Mouse (Mus musculus) intestine, embryonic 14.5 days (tissue): ENCODE data around the gene Paqr8. TPM values are rescaled to one million over a fixed set of nuclear protein-coding genes. Genes with fewer than 3 reads are reported as not detected.
"Not testable (repeated sequence)": the region's sequence is repeated elsewhere in the genome, so short reads cannot be mapped to it uniquely, and the experiment has no call there.

ENCODE experiments used
- ATAC-seq: fragments of 200-750 bp; cut with Nextera tagmentation; replicated peaks from 2 replicates; pipeline ENCODE4 v1.8.0; 2017; ENCODE audit warnings: low read depth, moderate number of reproducible peaks, moderate TSS enrichment, moderate library complexity; ENCODE audit not compliant: low FRiP score, low TSS enrichment
- DNase-seq: peaks from one replicate; pipeline ENCODE4 v3.0.0-alpha.2; 2018; ENCODE audit warnings: low spot score
- H3K27ac ChIP-seq: fragments of 300-500 bp; sonication (generic); 2 replicates; pipeline ENCODE4 v1.5.1; 2014; ENCODE audit warnings: low read depth, mild to moderate bottlenecking, control low read depth
- H3K27me3 ChIP-seq: fragments of 300-500 bp; sonication (generic); replicated peaks from 2 replicates; pipeline ENCODE4 v1.6.1; 2014; ENCODE audit warnings: low read length, control low read depth; ENCODE audit not compliant: control insufficient read depth, insufficient read depth
- H3K36me3 ChIP-seq: fragments of 300-500 bp; sonication (generic); 2 replicates; pipeline ENCODE4 v1.6.1; 2014; ENCODE audit warnings: low read length, control low read depth; ENCODE audit not compliant: control insufficient read depth, insufficient read depth
- H3K4me1 ChIP-seq: fragments of 300-500 bp; sonication (generic); replicated peaks from 2 replicates; pipeline ENCODE4 v1.6.1; 2014; ENCODE audit warnings: low read length, control low read depth, mixed read lengths; ENCODE audit not compliant: control insufficient read depth, insufficient read depth
- H3K4me2 ChIP-seq: fragments of 300-500 bp; sonication (generic); 2 replicates; pipeline ENCODE4 v1.6.1; 2014; ENCODE audit warnings: low read length
- H3K4me3 ChIP-seq: fragments of 300-500 bp; sonication (generic); 2 replicates; pipeline ENCODE4 v1.5.1; 2014; ENCODE audit warnings: low read depth, low read length, control low read depth, mixed read lengths
- H3K9ac ChIP-seq: fragments of 300-500 bp; sonication (generic); 2 replicates; pipeline ENCODE4 v1.6.1; 2014; ENCODE audit warnings: mild to moderate bottlenecking, low read length
- H3K9me3 ChIP-seq: fragments of 300-500 bp; sonication (generic); 2 replicates; pipeline ENCODE4 v1.6.1; 2016; ENCODE audit warnings: low read length, control low read depth; ENCODE audit not compliant: control insufficient read depth
- WGBS: fragments of 180-500 bp; shearing (Covaris S2); extraction: QIAGEN DNeasy Blood & Tissue Kit; methylation state at CpG from one replicate; pipeline ENCODE4 v1.1.7; 2014; 5-methylcytosine and 5-hydroxymethylcytosine counted together
- polyA plus RNA-seq: library from polyadenylated mRNA; unstranded; fragments of >200 nt; fragmentation: Nextera tagmentation; extraction: Ambion mirVana; gene quantifications from 2 replicates; pipeline ENCODE4 v1.2.1, GENCODE M21; 2014

Gene Paqr8
- polyA plus RNA-seq, 1 experiment from 2014 or later: 10.1 TPM

- Histone ChIP-seq H3K9ac (no peak overlapping the region), H3K4me1 (peaks cover under 1% of the 10 kb centered on the region; the same call in 1 of the 2 replicates), H3K9me3 (no peaks in the 10 kb centered on the region), H3K4me3 (no peak overlapping the region), H3K36me3 (no peaks in the 10 kb centered on the region), H3K27ac (no peak overlapping the region), H3K27me3 (no peaks in the 10 kb centered on the region), H3K4me2 (no peak overlapping the region)
- ATAC-seq (no peak), DNase-seq (no peak)
- 46% methylated on average over 6 of the region's 6 CpGs for WGBS
Measured at GRCm38 (mm10) chr1:20917496-20918050, 27.2 kb downstream of the Paqr8 start.

- Histone ChIP-seq H3K4me3 (no peak overlapping the region), H3K9ac (no peak overlapping the region), H3K27me3 (no peaks in the 10 kb centered on the region), H3K27ac (no peak overlapping the region), H3K4me2 (no peak overlapping the region), H3K4me1 (peaks cover 10% of the 10 kb centered on the region), H3K9me3 (no peaks in the 10 kb centered on the region), H3K36me3 (no peaks in the 10 kb centered on the region)
- WGBS: 92% methylated on average over 2 of the region's 2 CpGs
- DNase-seq (no peak), ATAC-seq (no peak)
Measured at GRCm38 (mm10) chr1:20919728-20920127, 29.3 kb downstream of the Paqr8 start.

GRCm38 (mm10) chr1:20921081-20921528 is 30.7 kb downstream of the Paqr8 start:
- Histone ChIP-seq H3K9ac (no peak overlapping the region), H3K27ac (no peak overlapping the region), H3K36me3 (no peaks in the 10 kb centered on the region), H3K4me1 (peaks cover 10% of the 10 kb centered on the region), H3K27me3 (no peaks in the 10 kb centered on the region), H3K4me2 (no peak overlapping the region), H3K9me3 (no peaks in the 10 kb centered on the region), H3K4me3 (no peak overlapping the region)
- 87% methylated on average over 10 of the region's 10 CpGs for WGBS
- ATAC-seq (no peak), DNase-seq (no peak)

DNA sequence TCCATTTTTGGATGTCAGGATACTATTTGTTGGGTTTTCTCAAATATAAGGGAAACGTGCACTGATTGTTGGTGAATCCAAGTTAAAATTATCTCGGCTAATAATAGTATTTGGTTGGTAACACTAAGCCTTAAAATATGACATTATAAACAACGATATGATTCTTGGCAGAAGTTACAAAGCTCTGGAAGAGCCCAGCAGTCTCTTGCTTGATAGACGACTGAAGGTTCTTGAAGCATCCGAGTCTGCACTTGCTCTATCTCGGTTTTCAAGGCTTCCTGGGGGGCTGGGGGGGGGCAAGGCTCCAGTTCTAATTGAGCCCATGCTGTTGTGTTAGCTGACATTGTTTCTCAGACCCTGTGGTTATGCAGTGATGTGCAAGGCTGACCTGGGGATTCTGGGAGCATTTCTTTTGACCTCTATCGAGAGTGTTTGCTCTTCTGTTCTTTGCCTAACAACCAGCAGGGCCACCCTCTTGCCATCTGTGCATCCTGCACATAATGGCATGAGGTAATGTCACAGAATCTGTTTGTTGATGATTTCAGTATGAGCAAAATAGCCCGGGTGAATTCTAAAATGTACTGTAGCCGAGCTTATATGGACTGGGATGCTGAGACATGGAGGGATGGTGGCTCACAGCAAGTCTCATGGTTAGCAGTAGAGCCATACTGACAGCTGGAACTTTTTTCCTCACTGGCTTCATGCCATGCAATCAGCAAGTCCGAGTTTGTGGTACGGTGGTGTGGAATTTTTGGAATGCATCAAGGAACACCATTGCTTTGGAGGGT is 32.4 kb downstream of the Paqr8 start:
- no peak overlapping the region for H3K4me3 ChIP-seq
- 38% methylated on average over 11 of the region's 11 CpGs for WGBS
- ATAC-seq: no peak
- no peaks in the 10 kb centered on the region for H3K9me3 ChIP-seq
- no peak overlapping the region for H3K27ac ChIP-seq
- no peaks in the 10 kb centered on the region for H3K36me3 ChIP-seq
- no peak overlapping the region for H3K4me2 ChIP-seq
- H3K4me1 ChIP-seq: peaks cover 10% of the 10 kb centered on the region
- no peaks in the 10 kb centered on the region for H3K27me3 ChIP-seq
- no peak for DNase-seq
- no peak overlapping the region for H3K9ac ChIP-seq

- not testable (repeated sequence) for H3K27ac ChIP-seq, ATAC-seq, H3K9ac ChIP-seq, H3K4me3 ChIP-seq, H3K4me1 ChIP-seq, DNase-seq, H3K4me2 ChIP-seq, H3K9me3 ChIP-seq, H3K27me3 ChIP-seq, H3K36me3 ChIP-seq
- whole genome bisulfite sequencing: 81% methylated on average over 7 of the region's 7 CpGs
Measured at GRCm38 (mm10) chr1:20925324-20925723, 34.9 kb downstream of the Paqr8 start.

- WGBS: 86% methylated on average over 4 of the region's 4 CpGs
- no peak overlapping the region for H3K27ac ChIP-seq
Measured at GRCm38 (mm10) chr1:20925926-20926325, 35.5 kb downstream of the Paqr8 start.

GRCm38 (mm10) chr1:20926376-20926775 is 36.0 kb downstream of the Paqr8 start:
- Histone ChIP-seq H3K27me3 (no peaks in the 10 kb centered on the region), H3K36me3 (no peaks in the 10 kb centered on the region), H3K9ac (no peak overlapping the region), H3K27ac (no peak overlapping the region), H3K9me3 (no peaks in the 10 kb centered on the region), H3K4me2 (no peak overlapping the region), H3K4me1 (peaks cover 10% of the 10 kb centered on the region), H3K4me3 (no peak overlapping the region)
- ATAC-seq (no peak), DNase-seq (no peak)
- WGBS: 85% methylated on average over 4 of the region's 4 CpGs

More at GRCm38 (mm10) chr1:20925926-20926325, 35.5 kb downstream of the Paqr8 start:
- ATAC-seq: no peak
- no peaks in the 10 kb centered on the region for H3K36me3 ChIP-seq
- H3K4me1 ChIP-seq: peaks cover 10% of the 10 kb centered on the region
- H3K27me3 ChIP-seq: no peaks in the 10 kb centered on the region
- H3K4me3 ChIP-seq: no peak overlapping the region
- H3K9ac ChIP-seq: no peak overlapping the region
- DNase-seq: no peak
- H3K4me2 ChIP-seq: no peak overlapping the region
- no peaks in the 10 kb centered on the region for H3K9me3 ChIP-seq

GRCm38 (mm10) chr1:20928487-20928886 is 38.1 kb downstream of the Paqr8 start:
- Histone ChIP-seq H3K9ac (no peak overlapping the region), H3K4me3 (no peak overlapping the region), H3K4me2 (no peak overlapping the region), H3K27ac (no peak overlapping the region), H3K27me3 (no peaks in the 10 kb centered on the region), H3K9me3 (no peaks in the 10 kb centered on the region), H3K4me1 (0 out of 2 replicates have a peak, but pooled peaks cover under 1% of the 10 kb centered on the region), H3K36me3 (no peaks in the 10 kb centered on the region)
- WGBS: 70% methylated on average over 4 of the region's 4 CpGs
- no peak for DNase-seq
- no peak for ATAC-seq
